Comparison of ENCODE assay signal across 1 mouse cellular context in the genomic region with DNA sequence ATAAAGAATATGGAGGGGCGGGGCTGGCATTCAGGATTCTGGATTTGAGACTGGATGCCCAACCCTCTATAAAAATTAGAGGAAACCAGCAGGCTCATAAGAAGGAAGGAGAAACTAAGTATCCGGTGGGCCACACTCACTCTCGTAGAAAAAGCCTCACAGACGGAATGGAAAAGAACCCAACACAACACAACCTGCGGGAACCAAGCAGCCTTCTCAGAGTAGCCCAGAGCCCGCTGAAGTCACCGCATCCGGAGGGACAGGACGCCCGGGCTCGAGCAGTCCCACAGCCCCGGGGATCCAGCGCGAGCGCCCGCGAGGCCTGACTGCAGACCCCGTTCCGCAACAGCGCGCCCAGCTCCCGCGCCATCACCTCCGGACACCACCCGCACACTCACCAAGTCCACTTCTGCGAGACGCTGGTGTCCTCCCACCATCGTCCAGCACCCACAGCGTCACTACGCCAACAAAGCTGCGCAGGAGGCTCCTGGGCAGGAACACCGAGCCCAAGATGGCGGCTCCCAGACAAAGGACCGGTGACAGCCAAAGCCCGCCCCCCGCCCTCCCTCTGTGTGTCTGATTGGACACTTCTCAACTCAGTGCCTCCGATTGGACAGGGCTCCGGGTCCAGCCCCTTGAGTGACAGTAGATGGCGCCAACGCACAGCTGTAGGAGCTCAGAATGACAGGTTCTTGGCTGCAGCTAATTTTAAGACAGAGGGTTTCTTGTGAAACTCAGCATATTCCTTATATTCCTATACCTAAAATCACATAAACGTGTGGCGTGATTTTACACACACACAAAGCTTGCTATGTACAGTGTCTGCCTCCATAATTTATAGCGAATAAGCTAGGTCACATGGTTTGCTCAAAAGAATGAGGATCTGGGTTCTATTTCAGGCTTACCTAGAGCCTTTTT.
TF ChIP-seq lines count a peak whose summit lies in the region.

A gene (minus strand): TSS at position 551 of the 918 bp plus-strand sequence.

TF ChIP-seq in CH12.LX, 34 proteins besides CTCF, POLR2A, EP300 and RAD21 (continued from another document):
- TF ChIP-seq ZKSCAN1 (IDR thresholded peaks at IDR 0.05; ENCODE audit: borderline replicate concordance, low read depth, low read length) (no peak), MEF2A (IDR thresholded peaks at IDR 0.05; ENCODE audit: borderline replicate concordance, low read depth, low read length) (peak; percentile 70), KAT2A (IDR thresholded peaks at IDR 0.05; ENCODE audit: insufficient replicate concordance, low read length) (no peak), NELFE (IDR thresholded peaks at IDR 0.05; ENCODE audit: low read depth, low read length) (peak; percentile 74), MYC (IDR thresholded peaks at IDR 0.05; ENCODE audit: low read depth, low read length) (peak; percentile 39; the same call in 1 of the 2 replicates), PAX5 (IDR thresholded peaks at IDR 0.05; ENCODE audit: low read length) (no peak), USF1 (IDR thresholded peaks at IDR 0.05; ENCODE audit: low read depth, low read length) (no peak; the same call in 1 of the 2 replicates), ELF1 (IDR thresholded peaks at IDR 0.05; ENCODE audit: low read depth, low read length) (no peak), SIN3A (IDR thresholded peaks at IDR 0.05; ENCODE audit: low read length) (peak; percentile 87), HCFC1 (IDR thresholded peaks at IDR 0.05; ENCODE audit: low read depth, low read length) (peak; percentile 65), E2F4 (IDR thresholded peaks at IDR 0.05; ENCODE audit: insufficient replicate concordance, low read depth, low read length) (0 out of 2 replicates have a peak, but pooled peaks have one; percentile 69), SMC3 (IDR thresholded peaks at IDR 0.05; ENCODE audit: low read depth, low read length) (no peak), CHD1 (IDR thresholded peaks at IDR 0.05; ENCODE audit: low read depth, low read length) (peak; percentile 52), JUND (conservative IDR thresholded peaks at IDR 0.05; ENCODE audit: low read depth, low read length) (no peak), IRF4 (IDR thresholded peaks at IDR 0.05; ENCODE audit: low read depth, low read length) (no peak), USF2 (conservative IDR thresholded peaks at IDR 0.05; ENCODE audit: low read depth, low read length) (peak; percentile 40; the same call in 1 of the 2 replicates), TBP (conservative IDR thresholded peaks at IDR 0.05; ENCODE audit: low read depth, low read length) (peak; percentile 57; the same call in 1 of the 2 replicates), ZC3H11A (IDR thresholded peaks at IDR 0.05; ENCODE audit: low read depth, low read length) (no peak), MAFK (IDR thresholded peaks at IDR 0.05; ENCODE audit: insufficient replicate concordance, low read length) (no peak), UBTF (IDR thresholded peaks at IDR 0.05; ENCODE audit: low read depth, low read length) (peak; percentile 72; the same call in 1 of the 2 replicates), BHLHE40 (IDR thresholded peaks at IDR 0.05; ENCODE audit: low read depth, low read length) (no peak), JUN (IDR thresholded peaks at IDR 0.05; ENCODE audit: insufficient read depth, low read depth, low read length) (no peak), MXI1 (IDR thresholded peaks at IDR 0.05; ENCODE audit: low read depth, low read length) (peak; percentile 75), ETS1 (conservative IDR thresholded peaks at IDR 0.05; ENCODE audit: low read depth, low read length) (peak; percentile 19; the same call in 1 of the 2 replicates)
TF ChIP-seq in CH12.LX: peak in this region for 20.
